Mouse (Mus musculus) limb, embryonic 11.5 days (tissue): ENCODE measurements around the gene Tmem243. TPM values are rescaled to one million over a fixed set of nuclear protein-coding genes. Genes with fewer than 3 reads are reported as not detected.

Experiments
- ATAC-seq: fragments of 200-750 bp; cut with Nextera tagmentation; 2 replicates; pipeline ENCODE4 v1.8.0; 2017; ENCODE audit warnings: low read depth; ENCODE audit not compliant: insufficient number of reproducible peaks, low FRiP score, low TSS enrichment
- DNase-seq: peaks from one replicate; pipeline ENCODE4 v3.0.0-alpha.2; 2015; ENCODE audit warnings: low spot score
- H3K27ac ChIP-seq: fragments of 300-500 bp; sonication (generic); replicated peaks from 2 replicates; pipeline ENCODE4 v1.5.1; 2014; ENCODE audit warnings: low read depth, mild to moderate bottlenecking, low read length
- H3K27me3 ChIP-seq: fragments of 300-500 bp; sonication (generic); 2 replicates; pipeline ENCODE4 v1.6.1; 2014; ENCODE audit warnings: mild to moderate bottlenecking, low read length, mixed read lengths; ENCODE audit not compliant: control insufficient read depth, insufficient read depth
- H3K36me3 ChIP-seq: fragments of 300-500 bp; sonication (generic); 2 replicates; pipeline ENCODE4 v1.6.1; 2014; ENCODE audit warnings: mild to moderate bottlenecking, low read length, moderate library complexity, mixed read lengths; ENCODE audit not compliant: control insufficient read depth, insufficient read depth
- H3K4me1 ChIP-seq: fragments of 300-500 bp; sonication (generic); 2 replicates; pipeline ENCODE4 v1.6.1; 2014; ENCODE audit warnings: low read length, mixed read lengths; ENCODE audit not compliant: control insufficient read depth, insufficient read depth
- H3K4me2 ChIP-seq: fragments of 300-500 bp; sonication (generic); 2 replicates; pipeline ENCODE4 v1.6.1; 2014; ENCODE audit warnings: low read depth, mild to moderate bottlenecking, moderate library complexity; ENCODE audit not compliant: severe bottlenecking
- H3K4me3 ChIP-seq: fragments of 300-500 bp; sonication (generic); 2 replicates; pipeline ENCODE4 v1.5.1; 2014; ENCODE audit warnings: low read depth, low read length
- H3K9ac ChIP-seq: fragments of 300-500 bp; sonication (generic); 2 replicates; pipeline ENCODE4 v1.6.1; 2014; ENCODE audit warnings: mild to moderate bottlenecking, low read length
- H3K9me3 ChIP-seq: fragments of 300-500 bp; sonication (generic); 2 replicates; pipeline ENCODE4 v1.6.1; 2016; ENCODE audit warnings: low read length; ENCODE audit not compliant: control insufficient read depth
- WGBS: fragments of 180-500 bp; shearing (Covaris S2); extraction: QIAGEN DNeasy Blood & Tissue Kit; methylation state at CpG from one replicate; pipeline ENCODE4 v1.1.7; 2014; 5-methylcytosine and 5-hydroxymethylcytosine counted together
- polyA plus RNA-seq: library from polyadenylated mRNA; unstranded; fragments of >200 nt; fragmentation: Nextera tagmentation; extraction: Ambion mirVana; gene quantifications from 2 replicates; pipeline ENCODE4 v1.2.1, GENCODE M21; 2014

The Tmem243 gene
- polyA plus RNA-seq, 1 experiment from 2014 or later, result 20.9 TPM

GRCm38 (mm10) chr5:9111759-9112158 lies 11.3 kb downstream of the Tmem243 start:
- Histone ChIP-seq H3K4me1 (no peaks in the 10 kb centered on the region), H3K27ac (no peak overlapping the region), H3K27me3 (no peaks in the 10 kb centered on the region), H3K4me2 (no peak overlapping the region), H3K9me3 (no peaks in the 10 kb centered on the region), H3K36me3 (no peaks in the 10 kb centered on the region), H3K4me3 (no peak overlapping the region), H3K9ac (no peak overlapping the region)
- DNase-seq (peak; percentile 64), ATAC-seq (peak; percentile 40; the same call in 1 of the 2 replicates)
- 21% methylated on average over 5 of the region's 5 CpGs for WGBS

DNA sequence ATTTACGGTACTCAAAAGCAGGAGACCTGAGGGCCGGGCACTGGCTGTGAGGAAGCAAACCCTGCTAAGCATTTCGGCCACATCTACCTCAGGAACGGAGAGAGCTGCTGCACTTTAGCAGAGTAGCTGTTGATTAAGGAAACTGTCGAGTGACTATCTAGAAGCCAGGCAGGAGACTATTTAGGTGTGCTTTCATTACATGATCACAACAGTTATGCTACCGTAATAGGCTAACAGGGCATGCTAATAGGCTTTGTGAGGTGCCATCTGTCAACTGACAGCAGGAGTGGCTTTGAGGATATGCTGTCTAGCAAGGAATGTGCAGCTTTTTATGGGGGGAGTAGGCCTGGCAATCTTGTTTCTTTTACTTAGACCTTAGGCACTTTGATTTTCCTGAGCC lies 13.7 kb downstream of the Tmem243 start:
- Histone ChIP-seq H3K9ac (no peak overlapping the region), H3K4me2 (no peak overlapping the region), H3K4me3 (no peak overlapping the region), H3K36me3 (0 out of 2 replicates have a peak, but pooled peaks cover 2% of the 10 kb centered on the region), H3K27me3 (no peaks in the 10 kb centered on the region), H3K27ac (no peak overlapping the region), H3K4me1 (no peaks in the 10 kb centered on the region), H3K9me3 (no peaks in the 10 kb centered on the region)
- 42% methylated on average over 6 of the region's 6 CpGs for WGBS
- ATAC-seq (no peak), DNase-seq (no peak)

DNA sequence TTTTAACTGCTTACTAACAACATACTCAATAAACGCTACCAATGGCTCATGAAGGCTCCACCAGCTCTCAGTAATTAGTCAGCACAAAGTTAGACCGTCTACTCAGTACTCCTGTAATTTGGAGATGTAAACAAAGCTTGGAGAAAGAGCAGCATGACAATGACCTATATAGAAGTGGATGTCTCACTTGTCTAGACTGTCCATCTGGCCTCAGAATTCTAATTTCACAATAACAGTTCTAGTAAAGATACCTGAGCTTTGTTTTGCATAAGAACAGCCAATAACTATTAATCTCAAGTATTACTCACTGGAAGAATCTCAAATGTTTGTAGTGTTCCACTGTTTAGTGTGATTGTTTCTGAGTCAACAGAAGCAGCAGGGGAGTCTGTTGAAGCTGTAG lies 23.7 kb downstream of the Tmem243 start:
- Histone ChIP-seq H3K9me3 (no peaks in the 10 kb centered on the region), H3K9ac (no peak overlapping the region), H3K4me1 (no peaks in the 10 kb centered on the region), H3K4me2 (no peak overlapping the region), H3K27ac (no peak overlapping the region), H3K4me3 (no peak overlapping the region), H3K27me3 (no peaks in the 10 kb centered on the region), H3K36me3 (peaks cover 11% of the 10 kb centered on the region)
- WGBS, result 81% methylated on average over 2 of the region's 2 CpGs
- DNase-seq, result no peak
- ATAC-seq, result no peak

GRCm38 (mm10) chr5:9128566-9128965 lies 28.1 kb downstream of the Tmem243 start:
- Histone ChIP-seq H3K27me3 (no peaks in the 10 kb centered on the region), H3K4me2 (no peak overlapping the region), H3K9me3 (no peaks in the 10 kb centered on the region), H3K4me3 (no peak overlapping the region), H3K36me3 (peaks cover 5% of the 10 kb centered on the region), H3K27ac (no peak overlapping the region), H3K4me1 (no peaks in the 10 kb centered on the region), H3K9ac (no peak overlapping the region)
- DNase-seq, result no peak
- ATAC-seq, result no peak
- 98% methylated on average over 12 of the region's 12 CpGs for WGBS

DNA sequence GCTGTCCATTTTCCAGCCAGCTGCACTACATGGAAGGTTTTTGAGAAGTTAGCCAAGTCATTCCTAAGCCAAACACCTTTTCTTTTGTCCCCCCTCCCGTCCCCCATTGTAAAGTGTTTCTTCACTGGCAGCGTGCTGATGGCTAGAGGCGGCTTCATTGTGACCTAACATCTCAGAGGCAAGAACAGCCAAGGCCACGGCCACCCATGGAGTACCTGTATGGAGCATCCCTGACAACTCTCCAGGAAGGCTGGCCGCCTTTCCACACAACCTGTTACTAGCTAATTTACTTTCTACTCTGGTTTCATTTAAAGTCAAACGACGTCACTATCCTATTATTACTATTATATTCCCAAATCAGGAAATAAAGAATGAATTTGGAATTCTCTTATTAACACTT lies 31.3 kb downstream of the Tmem243 start:
- H3K4me1 ChIP-seq, result no peaks in the 10 kb centered on the region
- H3K27ac ChIP-seq, result no peak overlapping the region
- H3K9ac ChIP-seq, result no peak overlapping the region
- ATAC-seq (no peak), DNase-seq (no peak)
- H3K27me3 ChIP-seq, result no peaks in the 10 kb centered on the region
- WGBS, result 89% methylated on average over 7 of the region's 7 CpGs
- H3K9me3 ChIP-seq, result no peaks in the 10 kb centered on the region
- H3K4me3 ChIP-seq, result no peak overlapping the region
- H3K36me3 ChIP-seq, result peaks cover 5% of the 10 kb centered on the region
- no peak overlapping the region for H3K4me2 ChIP-seq

- Histone ChIP-seq H3K4me2 (no peak overlapping the region), H3K9ac (no peak overlapping the region), H3K36me3 (peaks cover 5% of the 10 kb centered on the region), H3K27ac (no peak overlapping the region), H3K4me1 (no peaks in the 10 kb centered on the region), H3K4me3 (no peak overlapping the region), H3K27me3 (no peaks in the 10 kb centered on the region), H3K9me3 (no peaks in the 10 kb centered on the region)
- no peak for DNase-seq
- ATAC-seq, result no peak
- WGBS, result 78% methylated on average over 3 of the region's 3 CpGs
These were observed 35.1 kb downstream of the Tmem243 start for GRCm38 (mm10) chr5:9135588-9135987.

DNA sequence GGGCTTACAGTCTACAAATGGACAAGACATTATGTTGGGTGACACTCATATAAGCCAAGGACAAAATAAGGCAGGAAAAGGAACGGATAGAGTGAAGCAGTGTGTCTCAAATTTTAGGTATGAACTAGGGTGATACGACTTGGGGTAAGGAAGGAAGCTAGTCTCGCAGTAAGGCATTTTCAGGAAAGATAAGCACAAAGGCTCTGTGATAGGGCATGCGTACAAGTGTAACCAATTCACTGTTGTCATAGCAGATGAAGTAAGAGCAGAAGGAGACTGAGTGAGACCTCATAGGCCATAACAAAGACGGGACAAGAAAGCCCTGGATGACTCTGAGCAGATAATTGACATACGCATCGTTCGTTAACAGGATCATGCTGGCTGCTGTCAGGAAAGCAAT lies 40.3 kb downstream of the Tmem243 start:
- Histone ChIP-seq H3K4me1 (no peaks in the 10 kb centered on the region), H3K4me3 (no peak overlapping the region), H3K9ac (no peak overlapping the region), H3K36me3 (no peaks in the 10 kb centered on the region; the same call in none of the 2 replicates), H3K9me3 (no peaks in the 10 kb centered on the region), H3K27me3 (no peaks in the 10 kb centered on the region), H3K27ac (no peak overlapping the region), H3K4me2 (no peak overlapping the region)
- ATAC-seq, result no peak
- 97% methylated on average over 8 of the region's 8 CpGs for WGBS
- DNase-seq, result no peak

DNA sequence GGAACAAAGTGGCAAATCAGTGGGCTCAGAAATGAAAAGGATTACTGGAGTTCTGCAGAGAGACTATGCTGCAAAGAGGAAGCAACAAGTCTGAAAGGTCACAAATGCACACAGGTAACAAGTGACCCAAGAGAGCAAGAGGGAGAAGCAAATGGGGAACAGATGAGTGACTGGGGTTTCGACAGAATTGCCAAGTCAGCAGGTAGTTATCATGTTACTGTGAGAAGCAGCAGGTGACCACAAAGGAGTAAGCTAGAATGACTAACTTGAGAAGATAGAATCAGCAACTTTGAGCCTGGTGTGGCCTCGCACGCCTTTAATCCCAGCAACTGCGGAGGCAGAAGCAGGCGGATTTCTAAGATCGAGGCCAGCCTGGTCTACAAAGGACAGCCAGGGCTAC lies 41.9 kb downstream of the Tmem243 start:
- ATAC-seq (no peak), DNase-seq (no peak)
- Histone ChIP-seq H3K4me3 (no peak overlapping the region), H3K9ac (no peak overlapping the region), H3K36me3 (no peaks in the 10 kb centered on the region; the same call in none of the 2 replicates), H3K27me3 (no peaks in the 10 kb centered on the region), H3K4me2 (no peak overlapping the region), H3K4me1 (no peaks in the 10 kb centered on the region), H3K27ac (no peak overlapping the region), H3K9me3 (no peaks in the 10 kb centered on the region)
- WGBS, result 92% methylated on average over 6 of the region's 6 CpGs

- no peaks in the 10 kb centered on the region; the same call in 1 of the 2 replicates for H3K36me3 ChIP-seq
- H3K27ac ChIP-seq, result no peak overlapping the region
- DNase-seq (no peak), ATAC-seq (no peak)
- no peaks in the 10 kb centered on the region for H3K9me3 ChIP-seq
- 93% methylated on average over 8 of the region's 8 CpGs for WGBS
- H3K27me3 ChIP-seq, result no peaks in the 10 kb centered on the region
- H3K4me3 ChIP-seq, result no peak overlapping the region
- no peaks in the 10 kb centered on the region for H3K4me1 ChIP-seq
- H3K4me2 ChIP-seq, result no peak overlapping the region
- no peak overlapping the region for H3K9ac ChIP-seq
These were observed 48.9 kb downstream of the Tmem243 start for GRCm38 (mm10) chr5:9149273-9149850.
